Mouse (Mus musculus): Measurements from ENCODE around the gene Il7r. TPM values are rescaled to one million over a fixed set of nuclear protein-coding genes. Genes with fewer than 3 reads are reported as not detected.

Il7r gene
- total RNA-seq, 2 experiments from 2014 or later = 0.56 TPM; not detected in 1

GRCm38 (mm10) chr15:9528186-9528935, 1.6 kb downstream of the Il7r start:
- no peak overlapping the region for H3K4me3 ChIP-seq
- no peak for DNase-seq
- intact Hi-C loops (cut with DNase I) = no loop called here
- no peak for TF ChIP-seq CTCF (IDR thresholded peaks at IDR 0.05)
- no peak overlapping the region for H3K27ac ChIP-seq

- DNase-seq = no peak
- intact Hi-C loops (cut with DNase I) = no loop called here
- no peak for TF ChIP-seq CTCF (IDR thresholded peaks at IDR 0.05)
- Histone ChIP-seq H3K4me3 (no peak overlapping the region), H3K27ac (no peak overlapping the region)
Measured at GRCm38 (mm10) chr15:9526412-9526811, 3.6 kb downstream of the Il7r start.

GRCm38 (mm10) chr15:9524907-9525306, 5.1 kb downstream of the Il7r start:
- no peak for DNase-seq
- no peak overlapping the region for H3K4me3 ChIP-seq
- intact Hi-C loops (cut with DNase I) = no loop called here
- TF ChIP-seq CTCF (IDR thresholded peaks at IDR 0.05) = no peak
- no peak overlapping the region for H3K27ac ChIP-seq

GRCm38 (mm10) chr15:9523956-9524355, 6.0 kb downstream of the Il7r start:
- Histone ChIP-seq H3K4me3 (no peak overlapping the region), H3K27ac (no peak overlapping the region)
- no peak for DNase-seq
- intact Hi-C loops (cut with DNase I) = no loop called here
- no peak for TF ChIP-seq CTCF (IDR thresholded peaks at IDR 0.05)

- DNase-seq = no peak
- no peak overlapping the region for H3K4me3 ChIP-seq
- TF ChIP-seq CTCF (IDR thresholded peaks at IDR 0.05) = no peak
- H3K27ac ChIP-seq = no peak overlapping the region
- intact Hi-C loops (cut with DNase I) = no loop called here
Measured at GRCm38 (mm10) chr15:9523059-9523458, 6.9 kb downstream of the Il7r start.

GRCm38 (mm10) chr15:9492077-9492476, 37.9 kb downstream of the Il7r start:
- Histone ChIP-seq H3K27ac (no peak overlapping the region), H3K4me3 (no peak overlapping the region)
- intact Hi-C loops (cut with DNase I) = no loop called here
- no peak for TF ChIP-seq CTCF (IDR thresholded peaks at IDR 0.05)
- DNase-seq = no peak

GRCm38 (mm10) chr15:9489417-9490118, 40.4 kb downstream of the Il7r start:
- intact Hi-C loops (cut with DNase I) = no loop called here
- DNase-seq = no peak
- Histone ChIP-seq H3K4me3 (no peak overlapping the region), H3K27ac (no peak overlapping the region)
- TF ChIP-seq CTCF (IDR thresholded peaks at IDR 0.05) = no peak

- TF ChIP-seq CTCF (IDR thresholded peaks at IDR 0.05) = no peak
- intact Hi-C loops (cut with DNase I) = no loop called here
- H3K27ac ChIP-seq = no peak overlapping the region
Measured at GRCm38 (mm10) chr15:9473188-9473587, 56.8 kb downstream of the Il7r start.

GRCm38 (mm10) chr15:9472618-9473017, 57.4 kb downstream of the Il7r start:
- TF ChIP-seq CTCF (IDR thresholded peaks at IDR 0.05) = no peak
- no peak overlapping the region for H3K27ac ChIP-seq
- DNase-seq = no peak
- H3K4me3 ChIP-seq = no peak overlapping the region
- intact Hi-C loops (cut with DNase I) = no loop called here

More at GRCm38 (mm10) chr15:9473188-9473587, 56.8 kb downstream of the Il7r start:
- no peak for DNase-seq
- H3K4me3 ChIP-seq = no peak overlapping the region

- DNase-seq = no peak
- Histone ChIP-seq H3K4me3 (no peak overlapping the region), H3K27ac (no peak overlapping the region)
- intact Hi-C loops (cut with DNase I) = no loop called here
- TF ChIP-seq CTCF (IDR thresholded peaks at IDR 0.05) = no peak
Measured at GRCm38 (mm10) chr15:9472167-9472566, 57.8 kb downstream of the Il7r start.

- intact Hi-C loops (cut with DNase I) = no loop called here
- H3K27ac ChIP-seq = no peak overlapping the region
- no peak for TF ChIP-seq CTCF (IDR thresholded peaks at IDR 0.05)
- no peak overlapping the region for H3K4me3 ChIP-seq
- no peak for DNase-seq
Measured at GRCm38 (mm10) chr15:9471053-9471685, 58.8 kb downstream of the Il7r start.

- Histone ChIP-seq H3K27ac (no peak overlapping the region), H3K4me3 (no peak overlapping the region)
- DNase-seq = no peak
- intact Hi-C loops (cut with DNase I) = no loop called here
- no peak for TF ChIP-seq CTCF (IDR thresholded peaks at IDR 0.05)
Measured at GRCm38 (mm10) chr15:9464039-9464438, 65.9 kb downstream of the Il7r start.

- Histone ChIP-seq H3K4me3 (no peak overlapping the region), H3K27ac (no peak overlapping the region)
- TF ChIP-seq CTCF (IDR thresholded peaks at IDR 0.05) = no peak
- intact Hi-C loops (cut with DNase I) = no loop called here
- DNase-seq = no peak
Measured at GRCm38 (mm10) chr15:9463521-9464027, 66.4 kb downstream of the Il7r start.

Other genes with a start within 250 kb of the Il7r start
- gene Ugt3a2, start 194.6 kb downstream of the Il7r start, total RNA-seq (2021) = not detected
- gene Capsl, start 94.1 kb downstream of the Il7r start, total RNA-seq (2021) = not detected
- gene Spef2, start 218.7 kb upstream of the Il7r start, total RNA-seq (2021) = under 1 TPM in 1 of 2 experiments, not detected in 1; 0.03 TPM

Measured in gastrocnemius, adult 2 months (tissue).